Comparison of ENCODE assay signal across 12 mouse cellular contexts in the genomic region with DNA sequence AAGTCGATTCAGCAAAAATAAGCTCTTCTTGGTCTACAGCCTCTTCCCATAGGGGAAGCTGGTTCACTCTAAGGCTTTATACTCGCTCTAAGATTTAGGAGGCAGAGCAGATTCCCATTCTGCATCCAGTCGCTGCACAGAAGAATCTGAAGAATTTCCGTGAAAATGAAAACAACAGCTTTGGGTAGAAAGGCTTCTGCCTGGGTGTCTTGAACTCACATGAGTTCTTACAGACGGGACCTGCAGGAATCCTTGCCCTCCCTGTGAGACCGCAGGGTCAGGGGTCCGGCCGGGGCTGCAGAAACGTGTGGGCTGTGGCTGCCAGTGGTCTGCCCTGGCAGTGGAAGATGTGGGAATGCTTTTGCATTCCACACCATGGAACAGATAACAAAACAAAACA.
DNase-seq lines count a peak whose midpoint lies in the region; ATAC-seq and TF ChIP-seq lines count a peak whose summit lies in the region.
"Had no signal": no experiment of that assay in that cellular context is flagged by ENCODE, and none has a peak within 500 bp of the region (broad histone marks: within the 10 kb centered on the region; RNA-seq: fewer than 3 reads in every experiment).

No protein-coding gene starts in this region.

- WGBS in forebrain, embryonic 12.5 days, result 41% methylated on average over 9 of the region's 9 CpGs
- WGBS in forebrain, postnatal 0 days, result 52% methylated on average over 9 of the region's 9 CpGs
- WGBS in kidney, embryonic 15.5 days, result 14% methylated on average over 9 of the region's 9 CpGs
- 19% methylated on average over 9 of the region's 9 CpGs for WGBS in limb, embryonic 14.5 days

- H3K27me3 ChIP-seq in forebrain, embryonic 12.5 days, result no peaks in the 10 kb centered on the region
- H3K27me3 ChIP-seq in forebrain, postnatal 0 days (ENCODE audit: insufficient read depth, low read length), result no peaks in the 10 kb centered on the region
- H3K27me3 ChIP-seq in kidney, embryonic 15.5 days, result no peaks in the 10 kb centered on the region
- 0 out of 2 replicates have a peak, but pooled peaks cover 4% of the 10 kb centered on the region for H3K27me3 ChIP-seq in limb, embryonic 14.5 days (ENCODE audit: control insufficient read depth, insufficient read depth, low read length)
- H3K27me3 ChIP-seq: hindbrain, embryonic 15.5 days had no signal

- TF ChIP-seq CTCF in forebrain, postnatal 0 days (IDR thresholded peaks at IDR 0.05; ENCODE audit: low read depth), result no peak

- H3K9me3 ChIP-seq in forebrain, embryonic 12.5 days, result no peaks in the 10 kb centered on the region
- H3K9me3 ChIP-seq in forebrain, postnatal 0 days (ENCODE audit: low read length), result no peaks in the 10 kb centered on the region
- no peaks in the 10 kb centered on the region for H3K9me3 ChIP-seq in kidney, embryonic 15.5 days (replicated peaks)
- no peaks in the 10 kb centered on the region for H3K9me3 ChIP-seq in limb, embryonic 14.5 days (ENCODE audit: control insufficient read depth, low read length)
- H3K9me3 ChIP-seq: hindbrain, embryonic 15.5 days had no signal

- peaks cover 7% of the 10 kb centered on the region; the same call in 1 of the 2 replicates for H3K4me1 ChIP-seq in forebrain, embryonic 12.5 days
- H3K4me1 ChIP-seq in forebrain, postnatal 0 days (ENCODE audit: insufficient read depth), result no peaks in the 10 kb centered on the region
- peaks cover 16% of the 10 kb centered on the region for H3K4me1 ChIP-seq in kidney, embryonic 15.5 days
- peaks cover 31% of the 10 kb centered on the region for H3K4me1 ChIP-seq in limb, embryonic 14.5 days (ENCODE audit: control insufficient read depth, insufficient read depth, low read length)

- no peak overlapping the region for H3K4me3 ChIP-seq in forebrain, embryonic 12.5 days (replicated peaks)
- H3K4me3 ChIP-seq in forebrain, postnatal 0 days (ENCODE audit: low read depth, low read length), result no peak overlapping the region
- 0 out of 2 replicates have a peak overlapping the region, but pooled peaks have one; percentile 11 for H3K4me3 ChIP-seq in kidney, embryonic 15.5 days (replicated peaks)
- no peak overlapping the region for H3K4me3 ChIP-seq in limb, embryonic 14.5 days (replicated peaks; ENCODE audit: low read length)
- H3K4me3 ChIP-seq: hindbrain, embryonic 15.5 days had no signal

- no peak overlapping the region for H3K4me2 ChIP-seq in forebrain, embryonic 12.5 days
- no peak overlapping the region for H3K4me2 ChIP-seq in forebrain, postnatal 0 days (ENCODE audit: low read depth)
- peak overlapping the region; percentile 38 for H3K4me2 ChIP-seq in kidney, embryonic 15.5 days
- peak overlapping the region; percentile 28 for H3K4me2 ChIP-seq in limb, embryonic 14.5 days (replicated peaks; ENCODE audit: low read depth, low read length, severe bottlenecking)
- H3K4me2 ChIP-seq: hindbrain, embryonic 15.5 days had no signal

- H3K9ac ChIP-seq in forebrain, embryonic 12.5 days, result no peak overlapping the region
- H3K9ac ChIP-seq in forebrain, postnatal 0 days, result no peak overlapping the region
- H3K9ac ChIP-seq in kidney, embryonic 15.5 days, result no peak overlapping the region
- H3K9ac ChIP-seq in limb, embryonic 14.5 days (ENCODE audit: low read depth, low read length, severe bottlenecking), result 0 out of 2 replicates have a peak overlapping the region, but pooled peaks have one; percentile 28
- H3K9ac ChIP-seq: hindbrain, embryonic 15.5 days; liver, embryonic 14.5 days had no signal

- no peak for TF ChIP-seq POLR2A in limb, embryonic 14.5 days (IDR thresholded peaks at IDR 0.05; ENCODE audit: borderline replicate concordance, extremely low read depth, insufficient read depth, insufficient read length)

- 0 out of 2 replicates have a peak overlapping the region, but pooled peaks have one; percentile 25 for H3K27ac ChIP-seq in forebrain, embryonic 12.5 days
- no peak overlapping the region for H3K27ac ChIP-seq in forebrain, postnatal 0 days (ENCODE audit: low read depth, low read length)
- peak overlapping the region; percentile 83 for H3K27ac ChIP-seq in kidney, embryonic 15.5 days
- peak overlapping the region; percentile 48 for H3K27ac ChIP-seq in limb, embryonic 14.5 days (replicated peaks; ENCODE audit: low read depth, low read length)
- H3K27ac ChIP-seq: hindbrain, embryonic 15.5 days; liver, embryonic 14.5 days had no signal

- H3K36me3 ChIP-seq in forebrain, embryonic 12.5 days (replicated peaks), result no peaks in the 10 kb centered on the region
- no peaks in the 10 kb centered on the region for H3K36me3 ChIP-seq in forebrain, postnatal 0 days (ENCODE audit: insufficient read depth)
- no peaks in the 10 kb centered on the region for H3K36me3 ChIP-seq in kidney, embryonic 15.5 days
- H3K36me3 ChIP-seq in limb, embryonic 14.5 days (ENCODE audit: control insufficient read depth, insufficient read depth, low read length), result 0 out of 2 replicates have a peak, but pooled peaks cover 4% of the 10 kb centered on the region
- H3K36me3 ChIP-seq: hindbrain, embryonic 15.5 days had no signal

- no peak for DNase-seq in forebrain, postnatal 0 days
- DNase-seq in kidney, adult 9 months, result no peak
- peak; percentile 62 for DNase-seq in embryo, embryonic 10.5 days (ENCODE audit: low spot score)
- no peak for DNase-seq in limb, embryonic 14.5 days (ENCODE audit: low spot score)
- DNase-seq in layer of hippocampus, adult 18-20 months (ENCODE audit: low spot score in 2 of 2), result no peak
- DNase-seq: right cerebral cortex, postnatal 14 days; thymus, adult 18-20 months had no signal

- no peak for ATAC-seq in forebrain, embryonic 12.5 days (ENCODE audit: low FRiP score)
- ATAC-seq in forebrain, postnatal 0 days, result no peak
- ATAC-seq in kidney, embryonic 15.5 days (replicated peaks; ENCODE audit: low FRiP score), result peak; percentile 74
- ATAC-seq in limb, embryonic 14.5 days (ENCODE audit: low FRiP score, low read depth), result no peak
- no peak for ATAC-seq in megakaryocyte-erythroid progenitor cell, adult 5-6 weeks (replicated peaks; ENCODE audit: low FRiP score, low TSS enrichment, poor library complexity, severe bottlenecking)

Comparison
In these comparisons a context has a peak if more than half of its experiments do, and no peak if none do; other contexts are left out.
1. H3K4me2 ChIP-seq: peak in kidney, embryonic 15.5 days (single experiment) and limb, embryonic 14.5 days (single experiment); none in forebrain, embryonic 12.5 days (single experiment) and forebrain, postnatal 0 days (single experiment).